Mouse (Mus musculus) midbrain, embryonic 10.5 days (tissue): Measurements from ENCODE around the gene Tsr1. TPM values are rescaled to one million over a fixed set of nuclear protein-coding genes. Genes with fewer than 3 reads are reported as not detected.

Experiments
- DNase-seq: peaks from one replicate; pipeline ENCODE4 v3.0.0-alpha.2; 2017; ENCODE audit warnings: low spot score
- H3K27ac ChIP-seq: fragments of 300-500 bp; sonication (generic); replicated peaks from 2 replicates; pipeline ENCODE4 v1.5.1; 2016; ENCODE audit warnings: mild to moderate bottlenecking
- H3K27me3 ChIP-seq: fragments of 300-500 bp; sonication (generic); 2 replicates; pipeline ENCODE4 v1.6.1; 2016; ENCODE audit warnings: low read depth, mild to moderate bottlenecking; ENCODE audit not compliant: poor library complexity, severe bottlenecking
- H3K36me3 ChIP-seq: fragments of 300-500 bp; sonication (generic); 2 replicates; pipeline ENCODE4 v1.6.1; 2016; ENCODE audit warnings: mild to moderate bottlenecking, moderate library complexity
- H3K4me1 ChIP-seq: fragments of 300-500 bp; sonication (generic); 2 replicates; pipeline ENCODE4 v1.6.1; 2016
- H3K4me3 ChIP-seq: fragments of 300-500 bp; sonication (generic); 2 replicates; pipeline ENCODE4 v1.5.1; 2016; ENCODE audit warnings: mild to moderate bottlenecking, moderate library complexity
- H3K9me3 ChIP-seq: fragments of 300-500 bp; sonication (generic); replicated peaks from 2 replicates; pipeline ENCODE4 v1.6.1; 2016; ENCODE audit warnings: mild to moderate bottlenecking
- WGBS: fragments of 180-500 bp; shearing (Covaris S2); methylation state at CpG from one replicate; pipeline ENCODE4 v1.1.7; 2016; 5-methylcytosine and 5-hydroxymethylcytosine counted together
- polyA plus RNA-seq: library from polyadenylated mRNA; unstranded; fragments of >200 nt; fragmentation: Nextera tagmentation; extraction: Ambion mirVana; gene quantifications from 2 replicates; pipeline ENCODE4 v1.2.1, GENCODE M21; 2016

Tsr1 gene
- 46.3 and 49.7 TPM in 2 replicates for polyA plus RNA-seq

DNA sequence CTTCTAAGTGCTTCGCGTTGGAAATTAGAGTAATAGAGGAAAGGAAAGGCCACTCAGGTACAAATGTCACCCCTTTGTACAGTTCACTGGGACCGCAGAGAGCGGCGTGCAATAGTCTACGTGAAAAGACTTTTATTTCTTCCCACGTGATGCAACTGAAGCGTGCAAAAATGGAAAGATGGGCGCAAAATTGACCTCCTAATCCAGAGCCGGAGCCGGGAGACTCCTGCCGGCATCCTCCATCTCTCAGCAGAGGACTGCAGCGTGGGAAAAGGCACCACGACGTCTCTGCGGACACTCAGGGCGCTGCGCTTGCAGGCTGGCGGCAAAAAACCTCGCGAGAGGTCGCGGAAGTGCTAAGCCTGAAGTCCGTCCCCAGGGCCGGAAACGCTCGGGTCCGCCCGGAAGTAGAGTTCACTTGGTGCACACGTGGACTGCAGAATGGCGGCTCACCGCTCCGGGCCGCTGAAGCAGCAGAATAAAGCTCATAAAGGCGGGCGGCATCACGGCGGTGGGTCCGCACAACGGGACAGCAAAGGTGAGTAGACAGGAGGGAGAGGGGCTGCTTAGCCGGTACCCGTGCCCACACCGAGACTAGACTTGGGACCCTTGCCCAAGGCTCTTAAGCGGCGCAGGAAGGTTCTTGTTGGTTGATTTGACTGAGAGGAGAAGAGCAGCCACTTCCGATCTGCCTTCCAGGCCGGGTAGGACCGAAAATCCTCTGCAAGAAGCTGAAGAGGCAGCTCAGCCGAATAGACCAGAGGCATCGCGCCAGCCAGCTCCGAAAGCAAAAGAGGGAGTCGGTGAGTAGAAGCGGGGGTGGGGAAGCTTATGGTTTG lies at the start of gene Tsr1:
Gene Tsr1, plus strand, starts transcription at position 394 of the 839 bp plus-strand sequence.
- Histone ChIP-seq H3K27me3 (no peaks in the 10 kb centered on the region), H3K9me3 (no peaks in the 10 kb centered on the region), H3K4me3 (peak within 1 kb of the TSS; percentile 85), H3K4me1 (peaks cover 31% of the 10 kb centered on the region), H3K27ac (peak within 1 kb of the TSS; percentile 91), H3K36me3 (peaks cover 37% of the 10 kb centered on the region)
- under 1% methylated on average over 54 of the region's 54 CpGs for WGBS
- DNase-seq: peak; percentile 93

DNA sequence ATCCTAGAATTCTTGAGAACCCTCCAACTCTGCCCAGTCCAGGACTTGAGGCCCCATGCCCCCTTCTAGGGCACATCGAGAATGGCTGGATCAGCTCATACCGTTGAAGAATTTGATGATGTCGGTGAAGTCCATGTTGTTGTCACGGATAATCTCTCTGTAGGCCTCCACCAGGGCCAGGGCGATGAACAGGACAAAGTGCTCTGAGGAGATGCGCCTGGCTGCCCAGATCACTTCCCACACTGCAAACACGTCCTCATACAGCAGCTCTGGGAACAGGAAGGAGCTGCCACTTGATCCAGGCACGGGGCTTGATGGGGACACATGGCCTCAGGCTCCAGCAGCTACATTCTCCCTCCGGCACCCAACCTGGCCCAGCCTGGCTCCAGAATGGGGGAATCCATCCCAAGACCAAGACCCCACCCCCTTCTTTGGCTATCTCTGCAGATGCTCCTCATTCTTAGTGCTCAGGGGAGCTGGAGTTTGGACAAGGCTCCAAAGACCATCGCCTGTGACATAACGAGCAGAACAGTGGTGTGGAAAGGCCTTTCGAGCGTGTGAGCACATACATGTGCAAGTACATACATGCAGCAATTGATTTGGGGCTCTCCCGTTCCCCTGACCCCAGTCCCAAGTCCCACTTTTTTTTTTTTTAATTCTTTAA lies 46.7 kb upstream of the Tsr1 start:
- WGBS: 82% methylated on average over 14 of the region's 14 CpGs
- DNase-seq: no peak
- no peak overlapping the region for H3K4me3 ChIP-seq
- peaks cover 35% of the 10 kb centered on the region for H3K36me3 ChIP-seq
- no peak overlapping the region for H3K27ac ChIP-seq
- H3K9me3 ChIP-seq: no peaks in the 10 kb centered on the region
- no peaks in the 10 kb centered on the region for H3K27me3 ChIP-seq
- peaks cover 10% of the 10 kb centered on the region for H3K4me1 ChIP-seq

DNA sequence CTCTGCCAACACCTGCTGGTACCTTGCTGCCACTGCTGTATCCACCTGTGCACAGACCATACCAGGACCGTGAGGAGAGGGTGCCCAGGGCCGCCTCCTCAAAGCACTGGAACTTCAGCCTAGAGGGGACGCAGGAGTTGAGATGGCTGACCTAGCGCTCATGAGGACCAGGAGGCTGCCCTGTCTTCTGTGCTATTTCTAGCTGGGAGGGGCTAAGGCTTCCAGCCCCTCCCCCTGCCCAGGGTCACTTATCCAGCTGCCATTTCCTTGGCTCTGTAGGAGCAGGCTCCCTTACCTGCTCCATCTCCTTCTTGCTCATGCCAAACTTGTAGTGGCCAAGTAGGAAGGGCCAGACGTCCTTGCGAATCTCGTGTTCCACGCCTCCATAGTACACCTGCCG lies 40.1 kb upstream of the Tsr1 start:
- Histone ChIP-seq H3K27ac (no peak overlapping the region), H3K4me1 (no peaks in the 10 kb centered on the region), H3K27me3 (no peaks in the 10 kb centered on the region), H3K9me3 (no peaks in the 10 kb centered on the region), H3K36me3 (peaks cover 56% of the 10 kb centered on the region), H3K4me3 (no peak overlapping the region)
- WGBS: 86% methylated on average over 9 of the region's 9 CpGs
- DNase-seq: no peak

DNA sequence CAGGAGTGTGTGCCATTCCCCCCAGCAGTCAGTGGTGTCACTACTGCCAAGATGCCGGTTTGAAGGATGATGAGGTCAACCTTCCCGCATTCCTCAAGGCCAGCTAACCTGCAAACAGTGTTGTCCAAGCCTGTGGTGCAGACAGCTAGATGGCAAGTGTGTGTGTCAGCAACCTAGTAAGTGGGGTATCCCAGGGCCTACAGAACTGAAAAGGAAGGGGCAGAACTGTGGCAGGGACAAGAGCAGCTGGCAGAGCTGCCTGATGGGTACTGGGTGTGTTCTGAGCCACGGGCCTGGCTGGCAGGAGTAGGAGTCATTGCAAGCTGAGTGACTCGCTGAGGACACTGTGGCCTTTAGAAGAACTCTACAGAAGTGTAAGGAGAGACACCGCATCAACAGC lies 35.7 kb upstream of the Tsr1 start:
- no peaks in the 10 kb centered on the region for H3K4me1 ChIP-seq
- H3K9me3 ChIP-seq: no peaks in the 10 kb centered on the region
- H3K4me3 ChIP-seq: no peak overlapping the region
- H3K27ac ChIP-seq: no peak overlapping the region
- no peaks in the 10 kb centered on the region for H3K27me3 ChIP-seq
- peaks cover 65% of the 10 kb centered on the region for H3K36me3 ChIP-seq
- no peak for DNase-seq
- 85% methylated on average over 5 of the region's 5 CpGs for WGBS

DNA sequence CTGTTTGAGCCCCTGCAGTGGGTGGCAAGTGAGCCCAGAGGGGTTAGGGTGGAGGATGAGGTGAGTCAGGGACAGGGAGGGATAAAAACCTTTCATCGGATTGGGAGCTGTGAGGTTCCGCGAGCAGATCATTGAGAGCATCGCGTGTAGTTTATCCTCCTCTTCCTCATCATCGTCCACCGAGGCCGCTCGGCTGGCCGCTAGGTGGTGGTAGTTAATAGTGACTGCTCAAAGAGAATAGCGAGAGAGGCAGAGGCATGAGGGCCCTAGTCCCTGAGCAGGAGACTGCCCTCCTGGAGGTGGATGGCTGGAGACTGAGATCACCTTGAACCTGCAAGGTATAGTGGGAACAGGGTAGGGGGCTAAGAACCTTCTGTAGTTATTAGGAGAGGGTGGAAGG lies 34.4 kb upstream of the Tsr1 start:
- Histone ChIP-seq H3K4me1 (no peaks in the 10 kb centered on the region), H3K36me3 (peaks cover 68% of the 10 kb centered on the region), H3K27ac (no peak overlapping the region), H3K9me3 (no peaks in the 10 kb centered on the region), H3K27me3 (no peaks in the 10 kb centered on the region), H3K4me3 (no peak overlapping the region)
- 25% methylated on average over 11 of the region's 11 CpGs for WGBS
- DNase-seq: peak; percentile 52

DNA sequence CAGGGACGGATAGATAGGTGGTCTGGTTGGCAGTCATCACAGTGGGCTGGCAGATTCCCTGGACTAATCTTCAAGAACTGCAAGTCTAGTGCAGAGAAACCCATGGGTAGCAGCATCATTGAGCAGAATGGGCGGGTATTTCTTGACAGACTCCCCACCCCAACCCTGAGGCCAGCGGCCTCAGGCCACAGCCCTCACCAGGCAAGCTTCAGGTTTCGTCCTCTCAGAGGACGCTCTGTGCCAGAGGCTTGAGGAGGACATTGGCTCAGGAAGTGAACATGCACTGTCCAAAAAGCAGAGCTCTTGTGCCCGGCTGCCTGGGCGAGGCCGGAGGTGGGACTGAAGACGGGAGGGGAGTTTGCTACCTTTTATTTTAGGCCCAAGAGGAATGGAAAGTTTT lies 33.5 kb upstream of the Tsr1 start:
- no peak overlapping the region for H3K4me3 ChIP-seq
- no peak for DNase-seq
- no peaks in the 10 kb centered on the region for H3K27me3 ChIP-seq
- H3K27ac ChIP-seq: no peak overlapping the region
- no peaks in the 10 kb centered on the region for H3K4me1 ChIP-seq
- H3K9me3 ChIP-seq: no peaks in the 10 kb centered on the region
- peaks cover 65% of the 10 kb centered on the region for H3K36me3 ChIP-seq
- WGBS: 89% methylated on average over 9 of the region's 9 CpGs

DNA sequence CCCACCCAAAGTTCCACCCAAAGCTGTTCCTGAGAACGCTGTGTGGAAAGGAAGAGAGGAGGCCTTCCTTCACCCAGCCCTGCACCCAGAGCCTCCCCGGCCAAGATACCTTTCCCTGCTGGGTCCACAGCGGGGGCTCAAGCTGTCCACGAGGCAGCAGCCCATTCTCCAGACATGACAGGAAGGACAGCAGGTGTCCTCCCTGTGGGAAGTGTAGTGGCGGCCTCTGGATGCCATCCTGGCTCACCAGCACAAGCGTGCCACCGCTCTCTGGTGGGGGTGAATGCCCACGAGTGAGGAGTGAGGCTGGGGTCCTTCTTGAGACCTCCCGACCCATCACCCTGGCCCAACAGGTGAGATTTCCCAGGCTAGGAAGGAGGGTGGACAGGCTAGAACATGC lies 32.6 kb upstream of the Tsr1 start:
- H3K4me1 ChIP-seq: no peaks in the 10 kb centered on the region
- H3K27me3 ChIP-seq: no peaks in the 10 kb centered on the region
- DNase-seq: no peak
- no peaks in the 10 kb centered on the region for H3K9me3 ChIP-seq
- H3K4me3 ChIP-seq: no peak overlapping the region
- H3K36me3 ChIP-seq: peaks cover 57% of the 10 kb centered on the region
- no peak overlapping the region for H3K27ac ChIP-seq
- 85% methylated on average over 9 of the region's 9 CpGs for WGBS

DNA sequence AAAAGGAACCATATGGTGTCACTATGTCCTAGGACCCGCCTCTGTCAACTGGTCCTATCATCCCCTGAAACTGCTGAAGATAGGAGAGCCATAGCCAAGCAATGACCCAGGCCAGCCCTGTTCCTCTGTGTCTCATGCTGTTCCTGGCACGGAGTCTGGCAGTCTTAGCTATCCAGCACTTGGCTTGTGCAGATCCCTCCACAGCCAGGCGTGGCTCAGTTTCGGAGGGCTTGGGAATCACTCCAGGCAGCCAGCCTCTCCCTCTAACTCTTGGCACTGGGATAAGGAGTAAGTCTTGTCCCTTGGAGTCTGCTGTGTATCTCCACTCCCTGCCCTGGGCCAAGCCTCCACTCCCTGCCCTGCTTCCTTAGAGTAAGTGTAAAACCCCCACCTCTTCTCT lies 31.2 kb upstream of the Tsr1 start:
- H3K4me1 ChIP-seq: peaks cover 7% of the 10 kb centered on the region; the same call in 1 of the 2 replicates
- H3K9me3 ChIP-seq: no peaks in the 10 kb centered on the region
- H3K27me3 ChIP-seq: no peaks in the 10 kb centered on the region
- no peak overlapping the region for H3K27ac ChIP-seq
- no peak overlapping the region for H3K4me3 ChIP-seq
- DNase-seq: no peak
- WGBS: 94% methylated on average over 4 of the region's 4 CpGs
- H3K36me3 ChIP-seq: peaks cover 55% of the 10 kb centered on the region

DNA sequence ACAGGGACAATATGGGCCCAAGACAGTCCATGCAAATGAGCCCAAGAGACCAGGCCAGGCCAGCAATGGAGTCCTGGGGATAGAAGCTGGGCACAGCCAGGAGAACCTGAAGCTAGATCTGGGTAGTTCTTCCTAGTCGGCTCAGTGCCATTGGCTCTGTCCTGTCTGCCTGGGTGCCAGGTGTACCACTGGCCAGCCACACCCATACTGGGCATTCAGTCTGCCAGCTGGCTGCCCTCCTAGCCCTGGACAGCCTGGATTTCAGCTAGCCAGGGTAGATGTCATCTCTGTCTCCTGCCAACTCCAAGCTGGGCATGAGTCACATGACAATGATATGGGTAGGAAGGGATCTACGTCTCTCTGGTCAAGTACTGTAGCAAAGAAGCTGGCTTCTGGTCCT lies 30.7 kb upstream of the Tsr1 start:
- H3K9me3 ChIP-seq: no peaks in the 10 kb centered on the region
- 88% methylated on average over 2 of the region's 2 CpGs for WGBS
- DNase-seq: no peak
- no peak overlapping the region for H3K27ac ChIP-seq
- peaks cover 53% of the 10 kb centered on the region for H3K36me3 ChIP-seq
- peaks cover 9% of the 10 kb centered on the region; the same call in 1 of the 2 replicates for H3K4me1 ChIP-seq
- H3K27me3 ChIP-seq: no peaks in the 10 kb centered on the region
- no peak overlapping the region for H3K4me3 ChIP-seq

DNA sequence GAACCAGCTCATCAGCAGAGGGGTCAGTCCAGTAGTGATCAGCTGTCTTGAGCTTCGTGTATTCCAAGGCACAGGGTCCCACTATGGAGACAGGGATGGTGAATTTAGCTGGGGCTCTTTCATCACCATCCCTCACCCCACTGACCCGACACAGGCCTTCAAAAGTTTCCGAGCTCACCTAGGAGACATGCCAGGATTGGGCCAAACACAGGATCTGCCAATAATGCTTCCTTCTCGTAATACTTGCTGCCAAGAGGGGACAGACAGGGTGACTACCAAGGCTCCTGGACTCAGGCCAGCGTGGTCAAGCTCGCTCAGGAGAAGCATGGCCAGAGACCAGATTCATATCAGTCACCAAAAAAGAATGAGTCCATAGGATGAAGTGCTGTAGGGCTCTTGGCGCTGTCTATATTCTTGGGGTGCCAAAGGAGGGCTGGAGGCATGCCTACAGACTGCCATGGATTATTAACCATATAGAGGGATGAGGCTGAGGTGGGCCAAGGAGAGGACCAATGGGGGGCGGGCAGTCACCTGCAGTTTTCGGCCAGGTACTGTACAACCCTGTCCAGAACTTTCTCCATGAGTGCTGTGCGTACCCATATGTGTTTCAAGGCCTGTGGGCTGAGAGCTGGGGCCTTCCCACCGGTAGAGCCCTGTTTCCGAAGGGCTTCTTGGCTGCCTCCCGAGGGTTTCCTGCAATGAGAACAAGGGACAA lies 29.7 kb upstream of the Tsr1 start:
- Histone ChIP-seq H3K36me3 (peaks cover 44% of the 10 kb centered on the region), H3K4me1 (peaks cover 9% of the 10 kb centered on the region; the same call in 1 of the 2 replicates), H3K27ac (0 out of 2 replicates have a peak overlapping the region, but pooled peaks have one; percentile 17), H3K4me3 (no peak overlapping the region), H3K9me3 (no peaks in the 10 kb centered on the region), H3K27me3 (no peaks in the 10 kb centered on the region)
- 88% methylated on average over 13 of the region's 13 CpGs for WGBS
- no peak for DNase-seq

DNA sequence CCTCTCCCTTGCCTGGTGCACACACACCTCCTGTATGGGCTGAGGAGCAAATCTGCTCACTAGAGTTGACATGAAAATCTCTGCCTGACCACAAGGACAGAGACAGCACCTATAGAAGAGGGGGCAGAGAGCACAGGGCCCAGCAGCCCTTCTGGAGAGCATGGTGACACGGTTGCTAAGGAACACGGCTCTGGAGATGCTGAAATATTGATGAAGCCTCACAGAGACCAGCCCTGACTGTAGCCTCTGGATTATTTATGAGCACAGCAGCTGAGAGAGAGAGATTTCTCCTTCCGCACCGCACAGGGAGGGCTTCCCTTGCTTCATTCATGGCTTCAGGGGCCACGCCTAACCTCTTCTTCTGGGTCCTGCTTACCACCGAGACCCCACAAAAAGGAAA lies 28.3 kb upstream of the Tsr1 start:
- no peak overlapping the region for H3K4me3 ChIP-seq
- no peaks in the 10 kb centered on the region for H3K27me3 ChIP-seq
- no peak for DNase-seq
- H3K27ac ChIP-seq: 0 out of 2 replicates have a peak overlapping the region, but pooled peaks have one; percentile 2
- H3K36me3 ChIP-seq: peaks cover 40% of the 10 kb centered on the region
- peaks cover 9% of the 10 kb centered on the region; the same call in 1 of the 2 replicates for H3K4me1 ChIP-seq
- 90% methylated on average over 6 of the region's 6 CpGs for WGBS
- H3K9me3 ChIP-seq: no peaks in the 10 kb centered on the region

DNA sequence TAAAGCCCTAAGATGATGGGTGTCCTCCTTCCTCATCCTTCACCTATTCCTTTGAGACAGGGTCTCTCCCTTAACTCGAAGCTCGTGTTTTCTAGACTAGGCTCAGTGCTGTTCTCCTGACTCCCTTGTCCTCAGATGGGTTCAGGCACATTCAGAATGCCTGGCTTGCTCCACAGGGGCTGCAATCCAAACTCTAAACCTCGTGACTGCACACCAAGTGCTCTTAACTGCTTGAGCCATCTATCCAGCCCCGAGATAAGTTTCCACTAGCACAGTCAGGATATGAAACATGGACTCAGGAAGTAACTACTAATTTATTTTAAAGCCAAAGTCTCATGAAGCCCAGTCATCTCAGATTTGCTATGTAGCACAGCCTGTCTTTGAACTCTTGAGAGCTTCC lies 27.3 kb upstream of the Tsr1 start:
- H3K4me1 ChIP-seq: peaks cover 9% of the 10 kb centered on the region; the same call in 1 of the 2 replicates
- no peaks in the 10 kb centered on the region for H3K27me3 ChIP-seq
- H3K36me3 ChIP-seq: peaks cover 30% of the 10 kb centered on the region
- WGBS: 82% methylated on average over 4 of the region's 4 CpGs
- no peak overlapping the region for H3K27ac ChIP-seq
- no peaks in the 10 kb centered on the region for H3K9me3 ChIP-seq
- DNase-seq: no peak
- no peak overlapping the region for H3K4me3 ChIP-seq
